Mouse (Mus musculus) embryonic fibroblast, embryonic 13.5 days (primary cell): ENCODE measurements around the gene 1700018G05Rik.
"Not testable (repeated sequence)": the region's sequence is repeated elsewhere in the genome, so short reads cannot be mapped to it uniquely, and the experiment has no call there.

Experiments used
- CTCF ChIP-seq: IDR thresholded peaks from 2 replicates; pipeline ENCODE4 v1.5.1; 2011; ENCODE audit warnings: mild to moderate bottlenecking, control low read depth, low read length, moderate library complexity, borderline replicate concordance; ENCODE audit not compliant: insufficient read depth
- POLR2A ChIP-seq: IDR thresholded peaks from 2 replicates; pipeline ENCODE4 v1.6.1; 2011; ENCODE audit warnings: low read depth, mild to moderate bottlenecking, control low read depth, low read length, moderate library complexity

- TF ChIP-seq CTCF, POLR2A: not testable (repeated sequence)
Measured at GRCm38 (mm10) chrX:102928072-102928471, at the start of gene 1700018G05Rik.
